Mouse (Mus musculus): ENCODE measurements around the gene Fsip1.

Gene Fsip1

DNA sequence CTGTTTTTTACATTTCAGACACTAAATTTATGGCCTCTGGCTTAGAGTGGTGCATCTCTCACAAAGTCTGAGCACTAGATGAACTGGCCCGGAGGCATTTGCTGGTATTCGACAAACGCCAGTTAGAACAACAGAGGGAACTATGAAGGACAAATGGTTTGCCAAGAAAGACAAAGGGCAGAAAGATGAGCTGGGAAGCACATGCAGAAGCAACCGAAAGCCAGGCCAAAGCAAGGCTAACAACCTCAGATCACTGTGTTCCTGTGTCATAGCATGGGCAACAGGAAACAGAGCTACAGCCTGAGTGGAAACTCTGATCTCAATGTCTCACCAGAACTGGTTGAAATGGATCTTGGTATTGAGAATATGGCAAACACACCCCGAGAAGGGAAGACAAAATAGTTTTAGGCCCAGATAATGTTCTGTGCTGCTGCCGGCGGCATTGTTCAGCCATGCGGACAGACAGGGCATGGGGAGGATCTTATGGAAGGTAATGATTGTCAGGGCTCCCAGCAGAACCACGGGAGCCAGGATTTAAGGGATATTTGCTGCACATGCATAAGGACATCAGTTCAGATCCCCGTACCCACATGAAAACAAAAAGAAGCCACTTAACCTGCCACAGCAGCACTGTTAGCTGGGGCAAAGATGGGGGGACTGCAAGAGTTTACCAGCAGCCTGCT lies 169.6 kb downstream of the Fsip1 start:
- no peak for DNase-seq (ENCODE audit: low spot score in 2 of 2)

DNA sequence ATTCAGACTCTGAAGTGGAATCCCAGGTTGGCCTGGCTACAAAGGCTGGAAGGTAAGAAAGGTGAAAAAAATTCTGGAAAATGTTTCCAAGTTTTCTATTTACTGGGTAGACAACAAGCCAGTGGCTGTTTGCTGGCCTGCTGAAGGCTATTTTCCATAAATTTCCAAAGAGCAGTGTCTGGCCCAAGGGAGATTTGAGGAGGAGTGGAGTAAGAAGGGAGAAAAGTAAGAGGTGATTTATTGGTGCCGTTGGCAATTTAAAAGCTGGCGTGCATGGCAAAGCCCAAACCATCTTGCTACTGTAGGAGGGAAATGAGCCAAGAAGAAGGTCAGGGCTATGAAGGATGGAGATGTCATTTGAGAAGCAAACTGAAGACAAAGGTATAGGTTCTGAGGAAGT lies 171.1 kb downstream of the Fsip1 start:
- DNase-seq (ENCODE audit: low spot score in 2 of 2), result no peak

DNA sequence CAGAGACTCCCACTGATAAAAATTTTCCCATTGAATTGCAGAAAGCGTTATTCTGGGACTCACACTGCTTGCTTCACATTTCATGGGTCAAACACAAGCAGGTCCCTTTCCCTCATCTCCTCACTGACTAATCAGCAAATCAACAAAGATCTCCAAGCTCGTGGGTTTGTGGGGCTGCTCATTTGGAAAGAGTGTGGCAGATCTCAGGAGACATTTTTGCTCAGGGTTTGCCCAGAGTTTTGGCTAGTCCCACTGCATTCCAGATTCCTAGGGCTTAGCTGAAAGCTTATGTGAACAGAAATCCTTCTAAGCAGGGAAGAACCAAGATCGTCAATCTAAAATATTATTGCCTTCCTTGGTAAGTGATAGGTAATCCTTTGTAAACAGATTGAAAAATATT lies 172.1 kb downstream of the Fsip1 start:
- no peak for DNase-seq (ENCODE audit: low spot score in 2 of 2)

DNA sequence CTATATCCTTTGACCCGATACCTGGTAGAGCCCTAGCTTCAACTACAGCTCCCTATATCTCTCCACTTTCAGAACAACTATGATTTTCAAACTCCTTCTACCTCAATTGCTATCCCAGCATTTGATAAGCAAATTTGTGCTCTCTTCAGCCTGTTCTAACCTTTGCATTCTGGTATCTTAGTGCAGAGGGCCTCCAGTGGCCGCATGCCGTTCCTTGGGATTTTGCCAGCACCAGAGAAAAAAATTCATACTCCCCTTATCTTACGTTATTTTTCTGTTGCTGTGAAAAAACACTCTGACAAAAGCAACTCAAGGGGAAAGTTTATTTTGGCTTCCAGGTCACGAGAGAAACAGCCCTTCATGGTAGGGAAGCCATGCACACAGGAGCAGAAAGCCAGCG lies 173.1 kb downstream of the Fsip1 start:
- DNase-seq (ENCODE audit: low spot score in 2 of 2), result no peak

DNA sequence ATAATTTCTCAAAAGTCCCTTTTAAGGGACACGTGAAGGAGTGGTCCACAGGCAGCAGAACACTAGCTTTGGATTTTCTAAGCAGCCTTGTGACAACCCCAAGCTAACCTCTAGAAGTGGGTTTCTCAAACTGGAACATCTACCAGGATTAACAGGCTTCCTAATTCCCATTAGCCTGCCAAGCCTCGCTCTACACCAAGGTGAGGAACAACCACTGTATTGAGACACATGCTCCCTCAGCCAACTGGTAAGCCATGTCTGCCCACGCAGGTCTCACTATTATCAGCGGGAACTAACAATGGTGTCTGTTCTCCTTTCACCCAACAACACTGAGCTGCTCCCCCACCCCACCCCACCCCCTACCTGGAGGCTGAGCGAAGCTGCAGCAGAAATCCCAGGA lies 175.2 kb downstream of the Fsip1 start:
- DNase-seq (ENCODE audit: low spot score in 2 of 2), result no peak
